Mouse (Mus musculus): Measurements from ENCODE around the gene Dld. TPM values are rescaled to one million over a fixed set of nuclear protein-coding genes. Genes with fewer than 3 reads are reported as not detected.

Dld gene
- polyA plus RNA-seq, 1 experiment from 2014 or later = 122 TPM

- Histone ChIP-seq H3K9me3 (replicated peaks; ENCODE audit: control insufficient read depth, low read length, poor library complexity, severe bottlenecking) (no peaks in the 10 kb centered on the region), H3K27ac (ENCODE audit: low read length) (no peak overlapping the region), H3K27me3 (ENCODE audit: control insufficient read depth, insufficient read depth, low read depth, low read length) (no peaks in the 10 kb centered on the region), H3K9ac (ENCODE audit: low read depth, low read length) (no peak overlapping the region), H3K4me3 (ENCODE audit: low read depth, low read length) (no peak overlapping the region), H3K4me2 (ENCODE audit: low read length) (no peak overlapping the region), H3K36me3 (ENCODE audit: control insufficient read depth, insufficient read depth, low read length) (peaks cover 24% of the 10 kb centered on the region), H3K4me1 (ENCODE audit: control insufficient read depth, insufficient read depth, low read length) (no peaks in the 10 kb centered on the region)
- ATAC-seq = no peak
- 86% methylated on average over 1 of the region's 1 CpGs for WGBS
These were observed 18.0 kb downstream of the Dld start for GRCm38 (mm10) chr12:31333261-31333660.

GRCm38 (mm10) chr12:31327139-31327538 is 24.1 kb downstream of the Dld start:
- no peak overlapping the region for H3K9ac ChIP-seq (ENCODE audit: low read depth, low read length)
- 92% methylated on average over 9 of the region's 9 CpGs for WGBS
- H3K4me3 ChIP-seq (ENCODE audit: low read depth, low read length) = no peak overlapping the region
- no peak overlapping the region for H3K27ac ChIP-seq (ENCODE audit: low read length)
- H3K27me3 ChIP-seq (ENCODE audit: control insufficient read depth, insufficient read depth, low read depth, low read length) = no peaks in the 10 kb centered on the region
- H3K4me1 ChIP-seq (ENCODE audit: control insufficient read depth, insufficient read depth, low read length) = no peaks in the 10 kb centered on the region
- ATAC-seq = no peak
- H3K36me3 ChIP-seq (ENCODE audit: control insufficient read depth, insufficient read depth, low read length) = peaks cover 4% of the 10 kb centered on the region; the same call in 1 of the 2 replicates
- H3K9me3 ChIP-seq (replicated peaks; ENCODE audit: control insufficient read depth, low read length, poor library complexity, severe bottlenecking) = no peaks in the 10 kb centered on the region
- no peak overlapping the region for H3K4me2 ChIP-seq (ENCODE audit: low read length)

- Histone ChIP-seq H3K9me3 (replicated peaks; ENCODE audit: control insufficient read depth, low read length, poor library complexity, severe bottlenecking) (no peaks in the 10 kb centered on the region), H3K9ac (ENCODE audit: low read depth, low read length) (no peak overlapping the region), H3K36me3 (ENCODE audit: control insufficient read depth, insufficient read depth, low read length) (no peaks in the 10 kb centered on the region), H3K4me2 (ENCODE audit: low read length) (no peak overlapping the region), H3K4me3 (ENCODE audit: low read depth, low read length) (no peak overlapping the region), H3K27ac (ENCODE audit: low read length) (no peak overlapping the region), H3K27me3 (ENCODE audit: control insufficient read depth, insufficient read depth, low read depth, low read length) (no peaks in the 10 kb centered on the region), H3K4me1 (ENCODE audit: control insufficient read depth, insufficient read depth, low read length) (peaks cover 2% of the 10 kb centered on the region; the same call in 1 of the 2 replicates)
- 88% methylated on average over 9 of the region's 9 CpGs for WGBS
- ATAC-seq = no peak
These were observed 28.0 kb downstream of the Dld start for GRCm38 (mm10) chr12:31323136-31323695.

GRCm38 (mm10) chr12:31321532-31321931 is 29.7 kb downstream of the Dld start:
- Histone ChIP-seq H3K27me3 (ENCODE audit: control insufficient read depth, insufficient read depth, low read depth, low read length) (no peaks in the 10 kb centered on the region), H3K9me3 (replicated peaks; ENCODE audit: control insufficient read depth, low read length, poor library complexity, severe bottlenecking) (no peaks in the 10 kb centered on the region), H3K4me3 (ENCODE audit: low read depth, low read length) (no peak overlapping the region), H3K27ac (ENCODE audit: low read length) (no peak overlapping the region), H3K4me2 (ENCODE audit: low read length) (no peak overlapping the region), H3K9ac (ENCODE audit: low read depth, low read length) (no peak overlapping the region), H3K36me3 (ENCODE audit: control insufficient read depth, insufficient read depth, low read length) (no peaks in the 10 kb centered on the region), H3K4me1 (ENCODE audit: control insufficient read depth, insufficient read depth, low read length) (peaks cover 2% of the 10 kb centered on the region; the same call in 1 of the 2 replicates)
- no peak for ATAC-seq
- 96% methylated on average over 1 of the region's 1 CpGs for WGBS

- ATAC-seq = no peak
- Histone ChIP-seq H3K9ac (ENCODE audit: low read depth, low read length) (no peak overlapping the region), H3K4me2 (ENCODE audit: low read length) (no peak overlapping the region), H3K4me3 (ENCODE audit: low read depth, low read length) (no peak overlapping the region), H3K36me3 (ENCODE audit: control insufficient read depth, insufficient read depth, low read length) (no peaks in the 10 kb centered on the region), H3K9me3 (replicated peaks; ENCODE audit: control insufficient read depth, low read length, poor library complexity, severe bottlenecking) (no peaks in the 10 kb centered on the region), H3K4me1 (ENCODE audit: control insufficient read depth, insufficient read depth, low read length) (peaks cover 2% of the 10 kb centered on the region; the same call in 1 of the 2 replicates), H3K27ac (ENCODE audit: low read length) (no peak overlapping the region), H3K27me3 (ENCODE audit: control insufficient read depth, insufficient read depth, low read depth, low read length) (no peaks in the 10 kb centered on the region)
- 88% methylated on average over 13 of the region's 13 CpGs for WGBS
These were observed 30.4 kb downstream of the Dld start for GRCm38 (mm10) chr12:31320817-31321216.

- no peaks in the 10 kb centered on the region for H3K27me3 ChIP-seq (ENCODE audit: control insufficient read depth, insufficient read depth, low read depth, low read length)
- H3K9ac ChIP-seq (ENCODE audit: low read depth, low read length) = no peak overlapping the region
- H3K4me2 ChIP-seq (ENCODE audit: low read length) = no peak overlapping the region
- no peak overlapping the region for H3K4me3 ChIP-seq (ENCODE audit: low read depth, low read length)
- peaks cover 2% of the 10 kb centered on the region; the same call in 1 of the 2 replicates for H3K4me1 ChIP-seq (ENCODE audit: control insufficient read depth, insufficient read depth, low read length)
- no peaks in the 10 kb centered on the region for H3K36me3 ChIP-seq (ENCODE audit: control insufficient read depth, insufficient read depth, low read length)
- no peak overlapping the region for H3K27ac ChIP-seq (ENCODE audit: low read length)
- no peaks in the 10 kb centered on the region for H3K9me3 ChIP-seq (replicated peaks; ENCODE audit: control insufficient read depth, low read length, poor library complexity, severe bottlenecking)
- WGBS = 77% methylated on average over 10 of the region's 10 CpGs
- ATAC-seq = peak; percentile 39; the same call in 1 of the 2 replicates
These were observed 32.8 kb downstream of the Dld start for GRCm38 (mm10) chr12:31318409-31318963.

GRCm38 (mm10) chr12:31317670-31318408 is 33.4 kb downstream of the Dld start:
- no peak overlapping the region for H3K9ac ChIP-seq (ENCODE audit: low read depth, low read length)
- no peaks in the 10 kb centered on the region for H3K36me3 ChIP-seq (ENCODE audit: control insufficient read depth, insufficient read depth, low read length)
- no peak overlapping the region for H3K4me3 ChIP-seq (ENCODE audit: low read depth, low read length)
- no peak overlapping the region for H3K4me2 ChIP-seq (ENCODE audit: low read length)
- no peaks in the 10 kb centered on the region for H3K9me3 ChIP-seq (replicated peaks; ENCODE audit: control insufficient read depth, low read length, poor library complexity, severe bottlenecking)
- no peak overlapping the region for H3K27ac ChIP-seq (ENCODE audit: low read length)
- no peak for ATAC-seq
- peaks cover 2% of the 10 kb centered on the region; the same call in 1 of the 2 replicates for H3K4me1 ChIP-seq (ENCODE audit: control insufficient read depth, insufficient read depth, low read length)
- WGBS = 90% methylated on average over 7 of the region's 7 CpGs
- H3K27me3 ChIP-seq (ENCODE audit: control insufficient read depth, insufficient read depth, low read depth, low read length) = no peaks in the 10 kb centered on the region

GRCm38 (mm10) chr12:31315961-31316360 is 35.3 kb downstream of the Dld start:
- H3K9ac ChIP-seq (ENCODE audit: low read depth, low read length) = no peak overlapping the region
- no peaks in the 10 kb centered on the region for H3K27me3 ChIP-seq (ENCODE audit: control insufficient read depth, insufficient read depth, low read depth, low read length)
- H3K27ac ChIP-seq (ENCODE audit: low read length) = no peak overlapping the region
- no peak overlapping the region for H3K4me3 ChIP-seq (ENCODE audit: low read depth, low read length)
- no peak overlapping the region for H3K4me2 ChIP-seq (ENCODE audit: low read length)
- 60% methylated on average over 6 of the region's 6 CpGs for WGBS
- H3K36me3 ChIP-seq (ENCODE audit: control insufficient read depth, insufficient read depth, low read length) = no peaks in the 10 kb centered on the region
- ATAC-seq = no peak
- H3K9me3 ChIP-seq (replicated peaks; ENCODE audit: control insufficient read depth, low read length, poor library complexity, severe bottlenecking) = no peaks in the 10 kb centered on the region
- H3K4me1 ChIP-seq (ENCODE audit: control insufficient read depth, insufficient read depth, low read length) = peaks cover 2% of the 10 kb centered on the region; the same call in 1 of the 2 replicates

- Histone ChIP-seq H3K27me3 (ENCODE audit: control insufficient read depth, insufficient read depth, low read depth, low read length) (no peaks in the 10 kb centered on the region), H3K36me3 (ENCODE audit: control insufficient read depth, insufficient read depth, low read length) (no peaks in the 10 kb centered on the region), H3K9me3 (replicated peaks; ENCODE audit: control insufficient read depth, low read length, poor library complexity, severe bottlenecking) (no peaks in the 10 kb centered on the region), H3K9ac (ENCODE audit: low read depth, low read length) (no peak overlapping the region), H3K27ac (ENCODE audit: low read length) (no peak overlapping the region), H3K4me3 (ENCODE audit: low read depth, low read length) (no peak overlapping the region), H3K4me1 (ENCODE audit: control insufficient read depth, insufficient read depth, low read length) (peaks cover 2% of the 10 kb centered on the region; the same call in 1 of the 2 replicates), H3K4me2 (ENCODE audit: low read length) (no peak overlapping the region)
- ATAC-seq = no peak
- WGBS = 94% methylated on average over 7 of the region's 7 CpGs
These were observed 36.9 kb downstream of the Dld start for GRCm38 (mm10) chr12:31314310-31314709.
